Mouse (Mus musculus) lung, postnatal 0 days (tissue): ENCODE results near the gene Trim5. TPM values are rescaled to one million over a fixed set of nuclear protein-coding genes. Genes with fewer than 3 reads are reported as not detected.
"Not testable (repeated sequence)": the region's sequence is repeated elsewhere in the genome, so short reads cannot be mapped to it uniquely, and the experiment has no call there.

Source experiments
- ATAC-seq: fragments of 200-750 bp; cut with Nextera tagmentation; 2 replicates; pipeline ENCODE4 v1.8.0; 2017; ENCODE audit warnings: moderate library complexity
- DNase-seq: peaks from one replicate; pipeline ENCODE4 v3.0.0-alpha.2; 2016; ENCODE audit warnings: low spot score
- H3K27ac ChIP-seq: fragments of 300-500 bp; sonication (generic); 2 replicates; pipeline ENCODE4 v1.5.1; 2014; ENCODE audit warnings: antibody characterized with exemption, mild to moderate bottlenecking, low read length, mixed read lengths
- H3K27me3 ChIP-seq: fragments of 300-500 bp; sonication (generic); replicated peaks from 2 replicates; pipeline ENCODE4 v1.6.1; 2014; ENCODE audit warnings: low read length, mixed read lengths; ENCODE audit not compliant: insufficient read depth
- H3K36me3 ChIP-seq: fragments of 300-500 bp; sonication (generic); 2 replicates; pipeline ENCODE4 v1.6.1; 2014; ENCODE audit warnings: low read length, mixed read lengths; ENCODE audit not compliant: insufficient read depth
- H3K4me1 ChIP-seq: fragments of 300-500 bp; sonication (generic); 2 replicates; pipeline ENCODE4 v1.6.1; 2014; ENCODE audit warnings: antibody characterized with exemption, low read depth, low read length, mixed read lengths; ENCODE audit not compliant: insufficient read depth
- H3K4me2 ChIP-seq: fragments of 300-500 bp; sonication (generic); replicated peaks from 2 replicates; pipeline ENCODE4 v1.6.1; 2014; ENCODE audit warnings: low read depth, mild to moderate bottlenecking, low read length, moderate library complexity, mixed read lengths
- H3K4me3 ChIP-seq: fragments of 300-500 bp; sonication (generic); 2 replicates; pipeline ENCODE4 v1.5.1; 2014; ENCODE audit warnings: low read depth, low read length
- H3K9ac ChIP-seq: fragments of 300-500 bp; sonication (generic); replicated peaks from 2 replicates; pipeline ENCODE4 v1.6.1; 2014; ENCODE audit warnings: low read depth, mild to moderate bottlenecking
- H3K9me3 ChIP-seq: fragments of 300-500 bp; sonication (generic); 2 replicates; pipeline ENCODE4 v1.6.1; 2016; ENCODE audit warnings: low read length, mixed read lengths
- CTCF ChIP-seq: IDR thresholded peaks from 2 replicates; pipeline ENCODE4 v1.5.1; 2016; ENCODE audit warnings: antibody characterized with exemption, mild to moderate bottlenecking
- EP300 ChIP-seq: IDR thresholded peaks from 2 replicates; pipeline ENCODE4 v1.6.1; 2016; ENCODE audit warnings: antibody characterized with exemption, mild to moderate bottlenecking, control low read depth
- WGBS: fragments of 180-500 bp; shearing (Covaris S2); extraction: QIAGEN DNeasy Blood & Tissue Kit; methylation state at CpG from one replicate; pipeline ENCODE4 v1.1.7; 2014; 5-methylcytosine and 5-hydroxymethylcytosine counted together
- polyA plus RNA-seq: library from polyadenylated mRNA; unstranded; fragments of >200 nt; fragmentation: Nextera tagmentation; extraction: Ambion mirVana; gene quantifications from 2 replicates; pipeline ENCODE4 v1.2.1, GENCODE M21; 2015

Gene Trim5
- 1.1 and 1.6 TPM in 2 replicates for polyA plus RNA-seq

DNA sequence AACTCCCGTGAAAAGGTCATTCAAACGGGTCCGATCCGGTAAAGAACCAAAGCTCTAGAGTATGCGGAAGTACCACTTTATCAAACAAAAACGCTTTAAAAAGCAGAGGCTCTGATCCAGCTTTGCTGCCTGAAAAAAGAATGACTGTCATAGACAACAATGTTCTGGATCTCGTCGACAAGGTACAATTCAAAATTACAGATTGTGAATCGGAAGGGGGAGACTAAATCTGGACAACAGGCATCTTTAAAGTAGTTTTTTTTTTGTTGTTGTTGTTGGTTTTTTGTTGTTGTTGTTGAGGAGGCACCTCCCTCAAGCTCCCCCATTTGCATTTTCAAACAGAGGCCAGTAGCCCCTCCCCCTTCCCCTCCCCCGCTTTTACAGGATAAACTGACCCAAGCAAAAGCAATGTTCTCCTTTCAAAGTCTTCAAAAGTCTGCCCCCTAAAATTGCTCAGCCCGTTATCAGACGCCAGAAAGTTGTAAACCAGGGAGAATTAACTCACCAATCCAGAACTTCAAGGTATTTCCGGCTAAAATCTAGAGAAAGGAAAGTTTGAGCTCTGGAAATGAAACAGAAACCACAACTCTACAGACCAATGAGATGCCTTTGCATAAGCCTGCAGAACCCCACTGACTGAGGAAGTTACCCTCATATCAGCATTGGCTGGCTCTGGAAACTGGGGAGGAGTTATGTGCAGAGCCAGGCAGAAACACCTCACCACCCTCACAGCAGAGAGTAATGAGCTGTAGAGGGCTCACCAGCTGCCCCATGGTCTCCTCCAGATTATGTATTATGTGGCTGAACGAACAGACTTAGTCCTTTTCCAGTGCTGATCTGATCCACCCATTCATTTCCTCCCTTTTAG lies at the start of gene Trim5:
Gene Trim5 (minus strand): TSS at position 519 of the 868 bp plus-strand sequence.
- DNase-seq = peak; percentile 20

DNA sequence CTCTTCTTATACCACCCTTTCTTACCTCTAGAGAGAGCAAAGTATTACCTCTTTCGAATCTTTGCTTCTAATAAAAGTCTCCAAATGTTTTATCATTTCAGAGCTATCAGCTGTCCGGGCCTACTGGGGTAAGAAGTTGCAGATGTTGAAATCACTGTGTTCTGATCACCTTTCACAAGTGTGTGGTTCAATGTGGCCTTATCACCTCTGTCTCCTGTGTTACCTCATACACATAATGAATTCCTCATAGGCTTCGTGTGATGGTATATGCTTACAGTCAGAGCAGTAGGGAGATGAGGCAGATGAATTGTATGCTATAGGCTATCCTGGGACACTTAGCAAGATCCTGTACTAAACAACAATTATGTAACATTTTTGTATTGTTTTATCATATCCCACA lies 47.7 kb upstream of the Trim5 start:
- H3K36me3 ChIP-seq, H3K4me3 ChIP-seq, H3K9ac ChIP-seq, H3K27ac ChIP-seq, ATAC-seq, H3K9me3 ChIP-seq, H3K4me2 ChIP-seq, H3K4me1 ChIP-seq, DNase-seq, H3K27me3 ChIP-seq: not testable (repeated sequence)
- WGBS = 69% methylated on average over 3 of the region's 3 CpGs

More for the DNA sequence above, at the start of gene Trim5:
- H3K9ac ChIP-seq, H3K27me3 ChIP-seq, H3K9me3 ChIP-seq, H3K27ac ChIP-seq, H3K4me1 ChIP-seq, H3K36me3 ChIP-seq: not testable (repeated sequence)
- WGBS = 27% methylated on average over 14 of the region's 14 CpGs
- ATAC-seq = peak; percentile 100
- Histone ChIP-seq H3K4me2 (peak within 1 kb of the TSS; percentile 39; the same call in 1 of the 2 replicates), H3K4me3 (peak within 1 kb of the TSS; percentile 34)

DNA sequence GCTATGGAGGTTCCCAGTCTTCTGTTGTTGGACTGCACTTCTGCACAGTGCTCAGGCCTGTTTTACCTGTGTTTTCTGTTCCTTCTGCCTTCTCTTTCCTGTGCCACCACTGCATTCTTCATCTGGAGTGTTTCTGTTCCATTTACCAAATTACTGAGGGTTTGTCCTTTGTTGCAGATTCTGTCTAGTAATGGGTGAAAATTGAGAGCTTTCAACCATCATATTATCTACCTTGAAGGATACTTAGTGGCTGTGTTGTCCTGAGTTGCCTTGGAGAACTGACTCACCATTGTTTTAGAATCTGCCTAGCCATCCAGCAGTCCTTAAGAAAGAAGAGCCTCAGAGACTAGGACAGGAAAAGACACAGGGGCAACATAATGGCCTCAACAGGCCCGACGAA lies 41.3 kb upstream of the Trim5 start, which contains the start of gene Trim34b:
Gene Trim34b (plus strand): TSS at position 301 of the 400 bp plus-strand sequence.
- H3K4me1 ChIP-seq, DNase-seq, H3K27ac ChIP-seq, H3K4me3 ChIP-seq, H3K9me3 ChIP-seq, H3K9ac ChIP-seq, H3K27me3 ChIP-seq, H3K36me3 ChIP-seq, ATAC-seq, H3K4me2 ChIP-seq: not testable (repeated sequence)
- 86% methylated on average over 2 of the region's 2 CpGs for WGBS

DNA sequence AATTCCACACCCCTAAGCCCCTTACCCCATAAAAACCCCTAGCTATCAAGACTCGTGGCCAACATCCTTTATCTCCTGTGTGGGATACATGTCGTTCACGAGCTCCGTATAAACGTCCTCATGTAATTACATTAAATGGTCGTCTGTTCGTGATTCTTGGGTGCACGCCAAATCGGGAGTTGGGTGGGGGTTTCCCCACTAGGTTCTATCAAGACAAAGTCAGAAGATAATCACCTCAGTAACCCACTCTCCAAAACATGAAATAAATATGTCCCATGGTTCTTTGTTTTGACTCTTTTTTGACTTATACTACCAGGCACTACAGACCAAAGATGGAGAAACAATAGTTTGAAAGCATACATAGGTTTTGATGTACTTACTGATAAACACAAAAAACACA lies 34.1 kb upstream of the Trim5 start:
- Histone ChIP-seq H3K4me1 (no peaks in the 10 kb centered on the region), H3K9ac (no peak overlapping the region), H3K27me3 (no peaks in the 10 kb centered on the region), H3K27ac (no peak overlapping the region), H3K4me2 (no peak overlapping the region), H3K4me3 (no peak overlapping the region), H3K36me3 (no peaks in the 10 kb centered on the region), H3K9me3 (no peaks in the 10 kb centered on the region)
- TF ChIP-seq CTCF (no peak), EP300 (no peak)
- DNase-seq (no peak), ATAC-seq (no peak)
- WGBS = 52% methylated on average over 9 of the region's 9 CpGs

DNA sequence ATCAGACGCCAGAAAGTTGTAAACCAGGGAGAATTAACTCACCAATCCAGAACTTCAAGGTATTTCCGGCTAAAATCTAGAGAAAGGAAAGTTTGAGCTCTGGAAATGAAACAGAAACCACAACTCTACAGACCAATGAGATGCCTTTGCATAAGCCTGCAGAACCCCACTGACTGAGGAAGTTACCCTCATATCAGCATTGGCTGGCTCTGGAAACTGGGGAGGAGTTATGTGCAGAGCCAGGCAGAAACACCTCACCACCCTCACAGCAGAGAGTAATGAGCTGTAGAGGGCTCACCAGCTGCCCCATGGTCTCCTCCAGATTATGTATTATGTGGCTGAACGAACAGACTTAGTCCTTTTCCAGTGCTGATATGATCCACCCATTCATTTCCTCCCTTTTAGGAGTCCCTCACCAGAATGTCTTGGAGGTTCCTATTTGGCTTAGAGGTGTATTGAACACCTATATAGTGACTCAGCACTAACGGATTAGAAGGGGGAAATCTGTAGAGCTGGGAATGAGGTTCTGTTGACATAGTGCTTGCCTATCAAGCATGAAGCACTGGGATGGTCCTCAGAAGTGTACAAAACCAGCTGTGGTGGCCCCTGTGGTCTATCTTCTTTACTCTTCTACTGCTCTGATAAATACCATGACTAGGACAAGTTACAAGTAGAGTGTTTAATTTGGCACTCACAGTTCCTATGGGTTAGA lies 27.6 kb upstream of the Trim5 start, which contains the start of gene Trim12a:
Gene Trim12a (minus strand): TSS at position 98 of the 712 bp plus-strand sequence.
- DNase-seq, H3K36me3 ChIP-seq, H3K27me3 ChIP-seq, H3K9me3 ChIP-seq, H3K4me1 ChIP-seq: not testable (repeated sequence)
- 22% methylated on average over 4 of the region's 4 CpGs for WGBS
- Histone ChIP-seq H3K9ac (peak within 1 kb of the TSS; percentile 17; the same call in 1 of the 2 replicates), H3K27ac (peak within 1 kb of the TSS; percentile 61; the same call in 1 of the 2 replicates), H3K4me2 (peak within 1 kb of the TSS; percentile 46), H3K4me3 (peak within 1 kb of the TSS; percentile 53)
- peak; percentile 99 for ATAC-seq

DNA sequence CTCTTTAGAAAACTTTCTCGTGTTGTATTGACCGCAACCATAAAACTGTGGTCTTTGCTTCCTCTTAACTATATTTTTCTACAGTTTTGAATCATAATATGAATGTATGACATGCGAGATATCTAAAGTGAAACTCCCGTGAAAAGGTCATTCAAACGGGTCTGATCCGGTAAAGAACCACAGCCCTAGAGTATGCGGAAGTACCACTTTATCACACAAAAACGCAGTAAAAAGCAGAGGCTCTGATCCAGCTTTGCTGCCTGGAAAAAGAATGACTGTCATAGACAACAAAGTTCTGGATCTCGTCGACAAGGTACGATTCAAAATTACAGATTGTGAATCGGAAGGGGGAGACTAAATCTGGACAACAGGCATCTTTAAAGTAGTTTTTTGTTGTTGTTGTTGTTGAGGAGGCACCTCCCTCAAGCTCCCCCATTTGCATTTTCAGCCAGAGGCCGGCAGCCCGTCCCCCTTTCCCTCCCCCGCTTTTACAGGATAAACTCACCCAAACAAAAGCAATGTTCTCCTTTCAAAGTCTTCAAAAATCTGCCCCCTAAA lies 27.0 kb upstream of the Trim5 start:
- DNase-seq = peak; percentile 46
- ATAC-seq = peak; percentile 70
- no peaks in the 10 kb centered on the region for H3K27me3 ChIP-seq
- H3K4me2 ChIP-seq = peak overlapping the region; percentile 46
- H3K27ac ChIP-seq = peak overlapping the region; percentile 61; the same call in 1 of the 2 replicates
- H3K36me3 ChIP-seq = no peaks in the 10 kb centered on the region
- H3K9me3 ChIP-seq = no peaks in the 10 kb centered on the region
- H3K4me3 ChIP-seq = peak overlapping the region; percentile 53
- TF ChIP-seq CTCF (no peak), EP300 (no peak)
- no peaks in the 10 kb centered on the region for H3K4me1 ChIP-seq
- H3K9ac ChIP-seq = peak overlapping the region; percentile 17; the same call in 1 of the 2 replicates
- 8% methylated on average over 15 of the region's 15 CpGs for WGBS
